ENCODE assay signal across 25 mouse cellular contexts in genomic region chr3:66408791-66409190, GRCm38 (mm10).
"Had no signal": no experiment of that assay in that cellular context is flagged by ENCODE, and none has a peak within 500 bp of the region (broad histone marks: within the 10 kb centered on the region; RNA-seq: fewer than 3 reads in every experiment).

No protein-coding gene starts in this region.

- H3K4me1 ChIP-seq: heart, embryonic 15.5 days; hindbrain, embryonic 12.5 days; intestine, embryonic 15.5 days; liver, embryonic 12.5 days had no signal

- H3K36me3 ChIP-seq: heart, embryonic 13.5 days; heart, embryonic 15.5 days; hindbrain, embryonic 12.5 days; intestine, embryonic 15.5 days; liver, embryonic 12.5 days had no signal

- H3K4me2 ChIP-seq: heart, embryonic 13.5 days; heart, embryonic 15.5 days; hindbrain, embryonic 12.5 days; hindbrain, embryonic 14.5 days; intestine, embryonic 15.5 days; liver, embryonic 12.5 days had no signal

- H3K27me3 ChIP-seq: heart, embryonic 15.5 days; intestine, embryonic 15.5 days had no signal

- DNase-seq: gastrocnemius, postnatal 14 days; gastrocnemius, postnatal 36 days; heart, adult 11 months; heart, adult 2 months; heart, postnatal 14 days; heart, postnatal 36 days; kidney, adult 18-20 months; kidney, adult 8-10 months; kidney, postnatal 10 days; kidney, postnatal 25 days; kidney, postnatal 4 days; left cerebral cortex, postnatal 4 days; liver had no signal

- ATAC-seq: hindbrain, embryonic 16.5 days; inflammation-experienced regulatory T-cells, adult 6 months; intestine, embryonic 15.5 days; intestine, postnatal 0 days; liver, embryonic 12.5 days had no signal

- H3K4me3 ChIP-seq: heart, adult 2 months; heart, embryonic 13.5 days; heart, embryonic 15.5 days; hindbrain, embryonic 12.5 days; intestine, embryonic 15.5 days; layer of hippocampus, adult 2 months; left cerebral cortex, adult 2 months; liver, embryonic 12.5 days had no signal

- H3K27ac ChIP-seq: heart, adult 2 months; heart, embryonic 13.5 days; heart, embryonic 15.5 days; hindbrain, embryonic 12.5 days; hindbrain, embryonic 14.5 days; intestine, embryonic 15.5 days; layer of hippocampus, adult 2 months; left cerebral cortex, adult 2 months; liver, embryonic 12.5 days; liver, embryonic 14.5 days had no signal

- H3K9me3 ChIP-seq: heart, embryonic 13.5 days; heart, embryonic 15.5 days; hindbrain, embryonic 12.5 days; intestine, embryonic 15.5 days; liver, embryonic 12.5 days had no signal

- H3K9ac ChIP-seq: heart, embryonic 13.5 days; heart, embryonic 15.5 days; hindbrain, embryonic 12.5 days; hindbrain, embryonic 14.5 days; intestine, embryonic 15.5 days; liver, embryonic 12.5 days; liver, embryonic 14.5 days had no signal
